Mouse (Mus musculus) heart, embryonic 13.5 days (tissue): ENCODE measurements around the gene Elovl7. TPM values are rescaled to one million over a fixed set of nuclear protein-coding genes. Genes with fewer than 3 reads are reported as not detected.

Experiments used
- ATAC-seq: fragments of 200-750 bp; cut with Nextera tagmentation; 2 replicates; pipeline ENCODE4 v1.8.0; 2017; ENCODE audit warnings: moderate TSS enrichment; ENCODE audit not compliant: insufficient number of reproducible peaks, low FRiP score, low TSS enrichment; ENCODE audit errors: extremely low read depth
- H3K27ac ChIP-seq: fragments of 300-500 bp; sonication (generic); replicated peaks from 2 replicates; pipeline ENCODE4 v1.5.1; 2015; ENCODE audit warnings: moderate library complexity, mild to moderate bottlenecking, inconsistent platforms
- H3K27me3 ChIP-seq: fragments of 300-500 bp; sonication (generic); replicated peaks from 2 replicates; pipeline ENCODE4 v1.6.1; 2015; ENCODE audit warnings: mild to moderate bottlenecking, inconsistent platforms
- H3K36me3 ChIP-seq: fragments of 300-500 bp; sonication (generic); 2 replicates; pipeline ENCODE4 v1.6.1; 2015; ENCODE audit warnings: mild to moderate bottlenecking, inconsistent platforms
- H3K4me1 ChIP-seq: fragments of 300-500 bp; sonication (generic); 2 replicates; pipeline ENCODE4 v1.6.1; 2015; ENCODE audit warnings: inconsistent platforms
- H3K4me2 ChIP-seq: fragments of 300-500 bp; sonication (generic); 2 replicates; pipeline ENCODE4 v1.6.1; 2015; ENCODE audit warnings: inconsistent platforms, mild to moderate bottlenecking, moderate library complexity
- H3K4me3 ChIP-seq: fragments of 300-500 bp; sonication (generic); 2 replicates; pipeline ENCODE4 v1.5.1; 2015; ENCODE audit warnings: moderate library complexity, mild to moderate bottlenecking, inconsistent platforms
- H3K9ac ChIP-seq: fragments of 300-500 bp; sonication (generic); 2 replicates; pipeline ENCODE4 v1.6.1; 2015; ENCODE audit warnings: inconsistent platforms, mild to moderate bottlenecking, moderate library complexity
- H3K9me3 ChIP-seq: fragments of 300-500 bp; sonication (generic); 2 replicates; pipeline ENCODE4 v1.6.1; 2016; ENCODE audit warnings: inconsistent platforms
- WGBS: fragments of 180-500 bp; shearing (Covaris S2); methylation state at CpG from one replicate; pipeline ENCODE4 v1.1.7; 2015; ENCODE audit warnings: mixed read lengths; 5-methylcytosine and 5-hydroxymethylcytosine counted together
- polyA plus RNA-seq: library from polyadenylated mRNA; unstranded; fragments of >200 nt; fragmentation: Nextera tagmentation; extraction: Ambion mirVana; gene quantifications from 2 replicates; pipeline ENCODE4 v1.2.1, GENCODE M21; 2015

Gene Elovl7
- polyA plus RNA-seq, 1 experiment from 2014 or later: 2.4 TPM

GRCm38 (mm10) chr13:108207447-108207846 is 6.8 kb upstream of the Elovl7 start:
- Histone ChIP-seq H3K4me1 (peaks cover 7% of the 10 kb centered on the region; the same call in 1 of the 2 replicates), H3K36me3 (no peaks in the 10 kb centered on the region), H3K27ac (no peak overlapping the region), H3K4me2 (no peak overlapping the region), H3K9ac (no peak overlapping the region), H3K9me3 (no peaks in the 10 kb centered on the region), H3K27me3 (peaks cover 21% of the 10 kb centered on the region), H3K4me3 (no peak overlapping the region)
- ATAC-seq: no peak
- 81% methylated on average over 2 of the region's 2 CpGs for WGBS

GRCm38 (mm10) chr13:108208090-108208489 is 6.1 kb upstream of the Elovl7 start:
- no peaks in the 10 kb centered on the region for H3K36me3 ChIP-seq
- WGBS: 60% methylated on average over 5 of the region's 5 CpGs
- no peak for ATAC-seq
- H3K4me3 ChIP-seq: no peak overlapping the region
- H3K9me3 ChIP-seq: no peaks in the 10 kb centered on the region
- H3K27ac ChIP-seq: no peak overlapping the region
- H3K4me2 ChIP-seq: no peak overlapping the region
- no peak overlapping the region for H3K9ac ChIP-seq
- peaks cover 7% of the 10 kb centered on the region; the same call in 1 of the 2 replicates for H3K4me1 ChIP-seq
- H3K27me3 ChIP-seq: peaks cover 27% of the 10 kb centered on the region

- peaks cover 21% of the 10 kb centered on the region for H3K4me1 ChIP-seq
- ATAC-seq: no peak
- no peak overlapping the region for H3K4me2 ChIP-seq
- H3K27me3 ChIP-seq: peaks cover 51% of the 10 kb centered on the region
- WGBS: 88% methylated on average over 8 of the region's 8 CpGs
- H3K4me3 ChIP-seq: no peak overlapping the region
- no peak overlapping the region for H3K27ac ChIP-seq
- H3K36me3 ChIP-seq: no peaks in the 10 kb centered on the region
- no peak overlapping the region for H3K9ac ChIP-seq
- H3K9me3 ChIP-seq: no peaks in the 10 kb centered on the region
Observed at GRCm38 (mm10) chr13:108210960-108211359, 3.2 kb upstream of the Elovl7 start.

DNA sequence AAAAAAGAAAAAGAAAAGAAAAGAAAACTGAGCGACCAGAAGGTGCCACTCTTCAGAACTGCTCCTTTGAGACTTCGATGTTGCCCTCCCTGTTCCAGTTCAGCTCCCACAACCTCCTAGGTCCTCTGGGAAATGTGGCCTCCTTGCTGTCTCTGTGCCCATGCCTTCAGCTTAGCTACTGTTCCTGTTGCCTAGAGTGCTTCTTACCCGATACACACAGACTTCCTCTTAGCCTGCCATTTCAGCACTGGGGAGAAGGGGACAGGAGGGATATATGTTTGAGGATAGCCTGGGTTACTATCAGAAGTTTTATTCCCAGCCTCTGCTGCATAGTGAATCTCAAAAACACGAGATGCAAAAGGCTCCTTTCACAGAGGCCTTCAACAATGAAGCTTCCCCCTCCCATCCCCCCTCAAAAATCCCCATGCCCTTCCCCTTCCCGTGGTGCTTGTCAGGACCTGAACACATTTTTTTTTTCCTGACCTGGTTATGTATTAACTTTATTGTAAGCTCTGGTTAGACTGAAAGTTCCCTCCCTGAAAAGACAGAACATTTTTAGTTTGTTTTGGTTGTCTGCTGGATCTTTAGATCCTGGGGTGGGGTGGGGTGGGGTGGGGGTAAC is 1.7 kb upstream of the Elovl7 start:
- no peak overlapping the region for H3K4me3 ChIP-seq
- no peaks in the 10 kb centered on the region for H3K36me3 ChIP-seq
- H3K27ac ChIP-seq: no peak overlapping the region
- no peaks in the 10 kb centered on the region for H3K9me3 ChIP-seq
- H3K4me1 ChIP-seq: peaks cover 14% of the 10 kb centered on the region
- ATAC-seq: no peak
- H3K27me3 ChIP-seq: peaks cover 66% of the 10 kb centered on the region
- 58% methylated on average over 5 of the region's 5 CpGs for WGBS
- H3K9ac ChIP-seq: no peak overlapping the region
- no peak overlapping the region for H3K4me2 ChIP-seq

GRCm38 (mm10) chr13:108214485-108215107 is 392 bp downstream of the Elovl7 start:
- no peaks in the 10 kb centered on the region for H3K36me3 ChIP-seq
- no peak for ATAC-seq
- H3K9ac ChIP-seq: peak overlapping the region; percentile 82
- peaks cover 14% of the 10 kb centered on the region for H3K4me1 ChIP-seq
- H3K27me3 ChIP-seq: peaks cover 85% of the 10 kb centered on the region
- H3K4me3 ChIP-seq: peak overlapping the region; percentile 71
- under 1% methylated on average over 38 of the region's 50 CpGs for WGBS
- H3K4me2 ChIP-seq: peak overlapping the region; percentile 98
- no peak overlapping the region for H3K27ac ChIP-seq
- no peaks in the 10 kb centered on the region for H3K9me3 ChIP-seq

DNA sequence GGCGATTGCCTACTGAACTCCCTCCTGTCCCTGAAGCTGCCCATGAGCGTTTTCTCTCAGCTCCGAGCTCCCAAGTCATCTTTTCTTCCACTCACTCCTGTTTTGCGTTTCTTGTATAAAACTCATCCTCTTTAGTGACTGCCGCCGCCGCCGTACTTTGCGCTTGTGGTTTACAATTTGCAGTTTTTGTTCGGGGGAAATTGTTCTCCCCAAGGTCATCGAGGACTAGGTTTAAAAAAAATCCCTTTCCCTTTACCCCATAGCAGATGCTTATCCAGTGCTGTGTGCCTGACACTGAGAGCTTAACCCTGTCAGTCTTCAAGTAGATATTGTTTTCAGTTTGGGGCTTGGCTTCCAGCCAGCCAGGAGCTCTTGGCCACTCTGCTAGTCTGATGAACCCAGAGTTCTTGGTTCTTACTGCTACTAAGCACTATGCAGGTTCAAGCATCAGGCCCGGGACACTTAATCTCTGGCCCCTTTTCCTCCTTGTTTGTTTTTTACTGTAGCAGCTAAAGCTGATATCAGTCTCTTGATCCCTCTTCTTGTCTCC is 1.1 kb downstream of the Elovl7 start:
- Histone ChIP-seq H3K4me2 (peak overlapping the region; percentile 98), H3K9ac (peak overlapping the region; percentile 82), H3K27me3 (peaks cover 89% of the 10 kb centered on the region), H3K36me3 (no peaks in the 10 kb centered on the region), H3K4me1 (peaks cover 14% of the 10 kb centered on the region), H3K27ac (no peak overlapping the region), H3K4me3 (peak overlapping the region; percentile 71), H3K9me3 (no peaks in the 10 kb centered on the region)
- ATAC-seq: no peak
- WGBS: 3% methylated on average over 12 of the region's 12 CpGs

- Histone ChIP-seq H3K9ac (no peak overlapping the region), H3K27me3 (peaks cover 69% of the 10 kb centered on the region), H3K36me3 (no peaks in the 10 kb centered on the region), H3K9me3 (no peaks in the 10 kb centered on the region), H3K4me1 (peaks cover 8% of the 10 kb centered on the region), H3K4me3 (no peak overlapping the region), H3K4me2 (no peak overlapping the region), H3K27ac (no peak overlapping the region)
- WGBS: 68% methylated on average over 7 of the region's 7 CpGs
- ATAC-seq: no peak
Observed at GRCm38 (mm10) chr13:108219773-108220172, 5.6 kb downstream of the Elovl7 start.

- ATAC-seq: no peak
- no peak overlapping the region for H3K4me2 ChIP-seq
- no peaks in the 10 kb centered on the region for H3K36me3 ChIP-seq
- H3K27me3 ChIP-seq: peaks cover 8% of the 10 kb centered on the region; the same call in 1 of the 2 replicates
- 66% methylated on average over 3 of the region's 3 CpGs for WGBS
- no peak overlapping the region for H3K4me3 ChIP-seq
- H3K9ac ChIP-seq: no peak overlapping the region
- H3K27ac ChIP-seq: no peak overlapping the region
- no peaks in the 10 kb centered on the region for H3K9me3 ChIP-seq
- H3K4me1 ChIP-seq: no peaks in the 10 kb centered on the region
Observed at GRCm38 (mm10) chr13:108229191-108229590, 15.0 kb downstream of the Elovl7 start.

GRCm38 (mm10) chr13:108229634-108230330 is 15.6 kb downstream of the Elovl7 start:
- H3K36me3 ChIP-seq: no peaks in the 10 kb centered on the region
- no peak for ATAC-seq
- H3K4me2 ChIP-seq: no peak overlapping the region
- no peak overlapping the region for H3K27ac ChIP-seq
- no peaks in the 10 kb centered on the region for H3K9me3 ChIP-seq
- H3K9ac ChIP-seq: no peak overlapping the region
- H3K4me1 ChIP-seq: no peaks in the 10 kb centered on the region
- peaks cover 7% of the 10 kb centered on the region; the same call in 1 of the 2 replicates for H3K27me3 ChIP-seq
- no peak overlapping the region for H3K4me3 ChIP-seq
- 75% methylated on average over 6 of the region's 6 CpGs for WGBS

GRCm38 (mm10) chr13:108240012-108240411 is 25.8 kb downstream of the Elovl7 start:
- H3K4me2 ChIP-seq: no peak overlapping the region
- H3K4me1 ChIP-seq: no peaks in the 10 kb centered on the region
- H3K4me3 ChIP-seq: no peak overlapping the region
- H3K36me3 ChIP-seq: no peaks in the 10 kb centered on the region
- H3K9me3 ChIP-seq: no peaks in the 10 kb centered on the region
- no peak for ATAC-seq
- no peaks in the 10 kb centered on the region for H3K27me3 ChIP-seq
- no peak overlapping the region for H3K9ac ChIP-seq
- WGBS: 46% methylated on average over 4 of the region's 4 CpGs
- no peak overlapping the region for H3K27ac ChIP-seq

GRCm38 (mm10) chr13:108241715-108242114 is 27.5 kb downstream of the Elovl7 start:
- no peak overlapping the region for H3K27ac ChIP-seq
- H3K4me3 ChIP-seq: no peak overlapping the region
- no peaks in the 10 kb centered on the region for H3K27me3 ChIP-seq
- no peak overlapping the region for H3K9ac ChIP-seq
- H3K36me3 ChIP-seq: no peaks in the 10 kb centered on the region
- no peak overlapping the region for H3K4me2 ChIP-seq
- H3K4me1 ChIP-seq: no peaks in the 10 kb centered on the region
- H3K9me3 ChIP-seq: no peaks in the 10 kb centered on the region
- ATAC-seq: no peak
- WGBS: 54% methylated on average over 5 of the region's 5 CpGs
